Mouse (Mus musculus) small intestine, adult 2 months (tissue): ENCODE results near the gene Ptprm.

Source experiments
- CTCF ChIP-seq: fragments of 200-500 bp; IDR thresholded peaks from 2 replicates; pipeline ENCODE4 v1.5.1; 2012; ENCODE audit warnings: low read depth, mild to moderate bottlenecking, control low read depth, inconsistent platforms, low read length, moderate library complexity, mixed read lengths; ENCODE audit not compliant: insufficient replicate concordance, insufficient read length; ENCODE audit errors: extremely low read depth
- POLR2A ChIP-seq: fragments of 200-500 bp; IDR thresholded peaks from 2 replicates; pipeline ENCODE4 v1.6.1; 2012; ENCODE audit warnings: low read depth, mild to moderate bottlenecking, control low read depth, inconsistent platforms, low read length, moderate library complexity

- TF ChIP-seq CTCF (no peak), POLR2A (no peak)
Measured at GRCm38 (mm10) chr17:67089611-67090010, 264.6 kb downstream of the Ptprm start.
